Mouse (Mus musculus): ENCODE data around the gene Tent5c. TPM values are rescaled to one million over a fixed set of nuclear protein-coding genes. Genes with fewer than 3 reads are reported as not detected.

Gene Tent5c
- total RNA-seq, 2 experiments from 2014 or later = 7.1 to 19.1 TPM

GRCm38 (mm10) chr3:100402656-100403055 is 86.5 kb downstream of the Tent5c start:
- DNase-seq (ENCODE audit: low spot score in 2 of 2) = no peak

Other genes starting within 250 kb of the Tent5c start
- gene Man1a2, start 196.2 kb upstream of the Tent5c start, total RNA-seq (2021) = 100 to 1,000 TPM in 1 of 2 experiments, 10 to 100 TPM in 1; 81.8 to 117 TPM

Measured in adrenal gland, adult 18-20 months (tissue).